Mouse (Mus musculus): ENCODE data around the gene Rdh19. TPM values are rescaled to one million over a fixed set of nuclear protein-coding genes. Genes with fewer than 3 reads are reported as not detected.

Rdh19 gene
- polyA plus RNA-seq, 1 experiment = not detected

DNA sequence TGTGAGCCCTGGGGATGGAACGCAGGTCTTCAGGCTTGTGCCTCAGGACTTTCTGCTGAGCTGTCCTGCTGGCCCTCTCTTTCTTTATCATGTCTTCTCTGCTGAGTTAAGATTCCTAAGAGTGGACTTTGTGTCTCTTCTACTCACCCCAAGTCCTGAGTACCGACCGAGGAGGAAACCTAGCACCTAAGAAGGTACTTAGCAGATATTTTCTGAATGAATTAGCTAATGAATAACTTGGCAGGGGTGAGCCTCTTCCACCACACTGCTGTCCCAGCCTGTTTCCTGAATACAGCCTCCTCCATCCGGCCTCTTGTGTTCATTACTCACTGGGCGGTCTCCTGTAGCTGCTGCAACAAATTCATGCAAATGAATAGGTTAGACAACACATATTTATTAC, 50.1 kb downstream of the Rdh19 start:
- TF ChIP-seq USF1 (IDR thresholded peaks at IDR 0.05; ENCODE audit: low read depth) (no peak), MYOD1 (IDR thresholded peaks at IDR 0.05; ENCODE audit: control insufficient read depth, insufficient read length, low read depth) (no peak), MAX (IDR thresholded peaks at IDR 0.05) (no peak), MYOG (IDR thresholded peaks at IDR 0.05; ENCODE audit: control insufficient read depth, extremely low read depth, insufficient read length) (no peak), CTCF (IDR thresholded peaks at IDR 0.05; ENCODE audit: control insufficient read depth, insufficient read depth, insufficient read length) (no peak)
- Histone ChIP-seq H3K79me3 (ENCODE audit: low read depth) (no peaks in the 10 kb centered on the region), H3K36me3 (ENCODE audit: control insufficient read depth, insufficient read depth) (no peaks in the 10 kb centered on the region), H3K4me3 (ENCODE audit: insufficient read depth, poor library complexity, severe bottlenecking) (no peak overlapping the region), H3K27me3 (ENCODE audit: control insufficient read depth, insufficient read depth, insufficient read length) (peaks cover 43% of the 10 kb centered on the region), H3ac (ENCODE audit: control insufficient read depth, insufficient read length, low read depth) (no peak overlapping the region), H3K79me2 (ENCODE audit: control insufficient read depth, insufficient read depth) (no peaks in the 10 kb centered on the region)

DNA sequence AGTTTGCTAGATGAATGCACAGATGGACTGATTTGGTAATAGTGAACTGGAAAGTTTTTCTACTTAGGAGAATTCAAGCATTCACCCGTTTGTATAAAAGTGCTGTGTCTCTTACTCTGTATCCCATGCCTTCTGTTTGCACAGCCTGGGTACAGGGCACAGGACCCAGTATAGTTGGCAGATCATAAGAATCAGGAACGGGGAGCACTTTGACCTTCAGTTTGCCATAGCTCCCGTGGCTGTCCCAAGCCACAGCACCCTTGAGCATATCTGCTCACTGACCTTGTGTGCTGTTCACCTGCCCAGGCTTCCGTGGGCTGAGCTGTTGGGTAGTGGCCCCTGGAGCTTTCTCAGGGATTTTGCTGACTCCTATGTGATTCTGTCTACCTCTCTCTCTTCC, 52.0 kb downstream of the Rdh19 start:
- TF ChIP-seq USF1 (IDR thresholded peaks at IDR 0.05; ENCODE audit: low read depth) (no peak), MYOD1 (IDR thresholded peaks at IDR 0.05; ENCODE audit: control insufficient read depth, insufficient read length, low read depth) (no peak), CEBPB (IDR thresholded peaks at IDR 0.05; ENCODE audit: low read depth) (no peak), MYOG (IDR thresholded peaks at IDR 0.05; ENCODE audit: control insufficient read depth, extremely low read depth, insufficient read length) (no peak), MAX (IDR thresholded peaks at IDR 0.05) (no peak), FOSL1 (IDR thresholded peaks at IDR 0.05; ENCODE audit: insufficient read depth, low read length, poor library complexity, severe bottlenecking) (no peak), CTCF (IDR thresholded peaks at IDR 0.05; ENCODE audit: control insufficient read depth, insufficient read depth, insufficient read length) (no peak)
- Histone ChIP-seq H3K27me3 (ENCODE audit: control insufficient read depth, insufficient read depth, insufficient read length) (peaks cover 31% of the 10 kb centered on the region), H3K79me2 (ENCODE audit: control insufficient read depth, insufficient read depth) (no peaks in the 10 kb centered on the region)

DNA sequence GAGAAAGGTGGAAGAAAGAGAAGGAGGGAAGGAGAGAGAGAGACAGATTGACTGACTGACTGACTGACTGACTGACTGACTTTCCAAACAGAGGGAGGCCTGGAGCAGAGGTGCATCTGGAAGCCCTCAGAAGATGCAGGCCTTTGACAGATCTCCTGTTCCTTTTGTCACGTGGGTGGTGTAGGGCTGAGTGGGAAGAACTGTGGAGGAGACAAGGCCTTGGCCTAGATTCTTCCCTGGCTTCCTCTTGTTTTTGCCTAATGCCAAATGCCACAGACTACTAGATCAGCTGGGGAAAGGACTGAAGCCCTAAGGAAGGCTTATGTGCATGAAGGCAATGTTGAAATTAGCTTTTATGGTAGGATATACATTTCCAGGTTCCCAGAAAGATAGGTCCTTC, 53.4 kb downstream of the Rdh19 start:
- H3K79me2 ChIP-seq (ENCODE audit: control insufficient read depth, insufficient read depth) = no peaks in the 10 kb centered on the region
- H3K4me3 ChIP-seq (ENCODE audit: insufficient read depth, poor library complexity, severe bottlenecking) = no peak overlapping the region
- H3K27me3 ChIP-seq (ENCODE audit: control insufficient read depth, insufficient read depth, insufficient read length) = peaks cover 21% of the 10 kb centered on the region
- no peaks in the 10 kb centered on the region for H3K79me3 ChIP-seq (ENCODE audit: low read depth)
- TF ChIP-seq MAX (IDR thresholded peaks at IDR 0.05) (no peak), MYOG (IDR thresholded peaks at IDR 0.05; ENCODE audit: control insufficient read depth, extremely low read depth, insufficient read length) (no peak), USF1 (IDR thresholded peaks at IDR 0.05; ENCODE audit: low read depth) (no peak), MYOD1 (IDR thresholded peaks at IDR 0.05; ENCODE audit: control insufficient read depth, insufficient read length, low read depth) (no peak), CEBPB (IDR thresholded peaks at IDR 0.05; ENCODE audit: low read depth) (no peak), FOSL1 (IDR thresholded peaks at IDR 0.05; ENCODE audit: insufficient read depth, low read length, poor library complexity, severe bottlenecking) (no peak), CTCF (IDR thresholded peaks at IDR 0.05; ENCODE audit: control insufficient read depth, insufficient read depth, insufficient read length) (no peak)
- H3ac ChIP-seq (ENCODE audit: control insufficient read depth, insufficient read length, low read depth) = no peak overlapping the region
- no peaks in the 10 kb centered on the region for H3K36me3 ChIP-seq (ENCODE audit: control insufficient read depth, insufficient read depth)

More for the DNA sequence above, 52.0 kb downstream of the Rdh19 start:
- Histone ChIP-seq H3K36me3 (ENCODE audit: control insufficient read depth, insufficient read depth) (no peaks in the 10 kb centered on the region), H3K79me3 (ENCODE audit: low read depth) (no peaks in the 10 kb centered on the region), H3ac (ENCODE audit: control insufficient read depth, insufficient read length, low read depth) (no peak overlapping the region), H3K4me3 (ENCODE audit: insufficient read depth, poor library complexity, severe bottlenecking) (no peak overlapping the region)

DNA sequence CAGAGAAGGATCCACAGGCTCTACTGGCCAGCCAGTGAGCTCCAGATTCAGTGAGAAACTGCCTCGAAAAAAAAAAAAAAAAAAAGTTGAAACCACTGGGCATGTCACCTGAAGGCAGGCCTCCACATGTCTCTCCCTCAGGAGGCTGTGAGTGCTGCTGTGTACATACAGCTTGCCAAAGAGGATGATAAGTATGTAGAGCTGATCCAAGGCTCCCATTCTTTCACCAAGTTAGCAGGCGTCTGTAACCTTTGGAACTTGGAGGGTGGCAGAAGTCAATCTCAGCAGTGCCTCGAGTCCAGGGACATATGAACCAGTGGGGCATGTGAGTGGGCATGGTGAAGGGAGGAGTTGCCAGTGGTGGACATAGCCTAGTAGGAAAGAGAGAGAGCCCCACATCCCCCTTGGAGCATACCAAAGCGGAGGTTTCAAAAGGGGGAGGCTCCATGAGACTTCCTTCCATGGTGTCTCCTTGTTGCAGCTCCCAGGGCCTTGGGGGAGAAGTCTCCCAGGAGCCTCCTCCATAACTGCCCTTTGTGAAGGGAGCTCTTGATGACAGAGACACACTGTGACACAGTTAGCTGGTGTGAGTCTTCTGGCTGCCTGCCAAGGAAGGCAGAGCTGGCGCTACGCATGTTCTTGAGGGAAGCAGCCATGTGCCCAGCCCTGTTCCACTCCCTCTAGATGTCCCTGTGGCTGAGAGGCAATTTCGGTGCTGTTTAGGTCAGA, 55.2 kb downstream of the Rdh19 start:
- H3K27me3 ChIP-seq (ENCODE audit: control insufficient read depth, insufficient read depth, insufficient read length) = peaks cover 14% of the 10 kb centered on the region
- no peak overlapping the region for H3ac ChIP-seq (ENCODE audit: control insufficient read depth, insufficient read length, low read depth)
- H3K79me3 ChIP-seq (ENCODE audit: low read depth) = no peaks in the 10 kb centered on the region
- no peaks in the 10 kb centered on the region for H3K79me2 ChIP-seq (ENCODE audit: control insufficient read depth, insufficient read depth)
- H3K4me3 ChIP-seq (ENCODE audit: insufficient read depth, poor library complexity, severe bottlenecking) = no peak overlapping the region
- no peaks in the 10 kb centered on the region for H3K36me3 ChIP-seq (ENCODE audit: control insufficient read depth, insufficient read depth)
- TF ChIP-seq MYOG (IDR thresholded peaks at IDR 0.05; ENCODE audit: control insufficient read depth, extremely low read depth, insufficient read length) (no peak), USF1 (IDR thresholded peaks at IDR 0.05; ENCODE audit: low read depth) (no peak), MAX (IDR thresholded peaks at IDR 0.05) (no peak)

DNA sequence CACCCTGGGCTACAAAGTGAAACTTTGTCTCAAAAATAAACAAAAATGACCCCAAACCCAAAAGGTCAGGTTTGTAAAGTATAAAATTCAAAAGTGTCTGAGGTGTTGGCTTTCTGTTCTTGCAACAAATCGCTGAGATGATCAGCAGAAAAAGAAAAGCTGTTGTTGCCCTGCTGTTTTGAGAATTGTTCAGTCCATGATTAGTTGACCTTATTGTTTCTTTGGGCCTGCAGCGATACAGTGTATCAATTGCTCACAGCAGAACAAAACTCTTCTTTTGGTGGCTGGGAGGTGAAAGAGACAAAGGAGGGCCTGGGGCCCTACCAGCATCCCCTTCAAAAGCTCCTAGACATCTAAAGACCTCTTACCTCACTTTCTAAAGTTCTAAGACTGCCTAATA, 56.4 kb downstream of the Rdh19 start:
- Histone ChIP-seq H3K79me3 (ENCODE audit: low read depth) (no peaks in the 10 kb centered on the region), H3K36me3 (ENCODE audit: control insufficient read depth, insufficient read depth) (no peaks in the 10 kb centered on the region), H3K4me3 (ENCODE audit: insufficient read depth, poor library complexity, severe bottlenecking) (no peak overlapping the region), H3K27me3 (ENCODE audit: control insufficient read depth, insufficient read depth, insufficient read length) (peaks cover 15% of the 10 kb centered on the region), H3K79me2 (ENCODE audit: control insufficient read depth, insufficient read depth) (no peaks in the 10 kb centered on the region), H3ac (ENCODE audit: control insufficient read depth, insufficient read length, low read depth) (no peak overlapping the region)
- TF ChIP-seq MYOG (IDR thresholded peaks at IDR 0.05; ENCODE audit: control insufficient read depth, extremely low read depth, insufficient read length) = no peak
- TF ChIP-seq MYOD1 (IDR thresholded peaks at IDR 0.05; ENCODE audit: control insufficient read depth, insufficient read length, low read depth) = no peak
- TF ChIP-seq USF1 (IDR thresholded peaks at IDR 0.05; ENCODE audit: low read depth) = no peak
- TF ChIP-seq FOSL1 (IDR thresholded peaks at IDR 0.05; ENCODE audit: insufficient read depth, low read length, poor library complexity, severe bottlenecking) = no peak
- no peak for TF ChIP-seq CEBPB (IDR thresholded peaks at IDR 0.05; ENCODE audit: low read depth)
- no peak for TF ChIP-seq MAX (IDR thresholded peaks at IDR 0.05)
- no peak for TF ChIP-seq CTCF (IDR thresholded peaks at IDR 0.05; ENCODE audit: control insufficient read depth, insufficient read depth, insufficient read length)

DNA sequence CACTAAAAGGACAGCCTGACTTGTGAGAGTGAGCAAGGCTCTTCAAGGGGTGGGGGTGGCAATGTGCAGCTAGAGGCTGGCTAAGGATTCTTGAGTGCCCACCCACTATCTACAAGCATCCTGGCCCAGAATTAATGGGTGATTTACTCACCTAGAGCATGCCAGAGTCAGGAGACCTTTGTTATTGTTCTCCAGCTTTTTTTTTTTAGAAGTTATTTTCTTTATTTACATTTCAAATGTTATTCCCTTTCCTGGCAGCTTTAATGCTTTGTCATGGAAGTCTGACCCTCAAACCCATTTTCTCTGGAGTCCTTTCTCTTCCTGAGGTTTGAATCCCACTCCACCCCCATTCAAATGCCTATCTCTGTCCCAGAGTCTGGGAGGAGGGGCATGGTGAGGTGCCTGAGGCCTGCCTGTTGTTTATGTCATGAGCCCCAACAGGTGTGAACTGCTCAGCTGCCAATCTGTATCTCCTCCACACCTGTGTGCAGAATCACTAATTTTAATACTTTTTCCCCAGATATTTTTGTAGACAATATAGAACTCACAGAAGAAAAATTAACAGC, 57.7 kb downstream of the Rdh19 start:
- H3ac ChIP-seq (ENCODE audit: control insufficient read depth, insufficient read length, low read depth) = no peak overlapping the region
- no peaks in the 10 kb centered on the region for H3K79me2 ChIP-seq (ENCODE audit: control insufficient read depth, insufficient read depth)
- no peak overlapping the region for H3K4me3 ChIP-seq (ENCODE audit: insufficient read depth, poor library complexity, severe bottlenecking)
- TF ChIP-seq CTCF (IDR thresholded peaks at IDR 0.05; ENCODE audit: control insufficient read depth, insufficient read depth, insufficient read length) = no peak
- TF ChIP-seq FOSL1 (IDR thresholded peaks at IDR 0.05; ENCODE audit: insufficient read depth, low read length, poor library complexity, severe bottlenecking) = no peak
- TF ChIP-seq USF1 (IDR thresholded peaks at IDR 0.05; ENCODE audit: low read depth) = no peak
- no peak for TF ChIP-seq MYOD1 (IDR thresholded peaks at IDR 0.05; ENCODE audit: control insufficient read depth, insufficient read length, low read depth)
- TF ChIP-seq MAX (IDR thresholded peaks at IDR 0.05) = no peak
- H3K36me3 ChIP-seq (ENCODE audit: control insufficient read depth, insufficient read depth) = no peaks in the 10 kb centered on the region
- no peaks in the 10 kb centered on the region for H3K79me3 ChIP-seq (ENCODE audit: low read depth)
- peaks cover 16% of the 10 kb centered on the region for H3K27me3 ChIP-seq (ENCODE audit: control insufficient read depth, insufficient read depth, insufficient read length)
